Mouse (Mus musculus): Measurements from ENCODE around the gene Zfp346. TPM values are rescaled to one million over a fixed set of nuclear protein-coding genes. Genes with fewer than 3 reads are reported as not detected.
A peak's percentile ranks its signal among the peaks of the same experiment; 100 is the strongest.

Zfp346 gene
- total RNA-seq, 2 experiments from 2014 or later = 22.2 to 24.2 TPM

DNA sequence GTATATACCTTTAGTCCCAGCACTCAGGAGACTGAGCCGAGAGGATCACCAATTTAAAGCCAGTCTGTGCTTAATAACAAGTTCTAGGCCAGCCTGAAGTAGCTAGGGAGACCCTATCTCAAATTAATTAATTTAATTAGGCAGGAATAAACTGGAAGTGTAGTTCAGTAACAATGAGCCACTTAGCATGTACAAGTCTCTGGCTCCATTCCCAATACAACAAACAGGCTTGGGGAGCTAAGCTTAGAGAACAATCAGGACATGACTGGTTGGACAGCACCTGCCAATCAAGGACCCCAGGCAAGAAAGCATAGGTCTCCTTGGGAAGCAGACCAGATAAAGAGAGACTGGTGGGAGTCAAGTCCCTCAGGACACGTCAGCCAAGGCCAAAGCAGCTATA is 35.2 kb downstream of the Zfp346 start:
- no peak for DNase-seq (ENCODE audit: low spot score in 2 of 2)

DNA sequence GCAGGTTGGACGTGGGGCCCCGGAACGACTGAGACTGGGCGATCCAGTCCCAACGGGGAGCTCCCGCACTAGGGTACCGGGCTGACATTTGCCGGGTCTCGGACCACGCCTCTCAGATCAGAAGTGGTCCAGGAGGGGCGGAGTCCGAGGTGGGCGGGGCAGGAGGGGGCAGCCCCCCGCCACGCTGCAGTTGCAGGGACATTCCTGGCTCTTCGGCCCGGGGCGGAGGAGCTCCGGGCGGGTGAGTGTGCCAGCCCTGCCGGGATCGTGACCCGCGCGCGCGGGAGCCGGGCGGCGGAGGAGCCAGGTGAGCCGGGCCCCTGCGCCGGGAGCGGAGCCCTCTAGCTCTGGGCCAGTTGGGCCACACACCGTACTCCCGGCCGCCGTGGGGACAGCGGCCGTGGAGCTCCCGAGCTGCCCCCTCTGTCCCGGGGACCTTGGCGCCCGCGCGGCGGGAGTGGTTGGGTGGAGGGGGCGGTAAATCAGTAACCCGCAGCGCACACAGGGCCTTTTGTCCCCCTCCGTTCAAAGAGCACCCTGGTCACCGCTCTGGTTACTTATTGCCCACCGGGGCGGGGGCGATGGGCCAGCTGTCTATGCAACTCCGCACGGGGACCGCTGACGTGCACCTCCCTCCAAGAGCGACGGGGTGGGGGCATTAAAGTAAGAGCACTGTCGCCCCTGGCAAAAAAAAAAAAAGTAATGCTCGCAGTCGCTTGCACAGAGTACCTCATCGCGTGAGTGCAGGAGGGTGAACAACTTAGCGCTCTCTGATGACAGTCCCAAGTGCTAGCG is 47.7 kb downstream of the Zfp346 start, which contains the start of gene Fgfr4:
Gene Fgfr4, plus strand, starts transcription at position 20 of the 795 bp plus-strand sequence.
- peak in 1 of 2 experiments; percentile 66 for DNase-seq (ENCODE audit: low spot score in 2 of 2)

DNA sequence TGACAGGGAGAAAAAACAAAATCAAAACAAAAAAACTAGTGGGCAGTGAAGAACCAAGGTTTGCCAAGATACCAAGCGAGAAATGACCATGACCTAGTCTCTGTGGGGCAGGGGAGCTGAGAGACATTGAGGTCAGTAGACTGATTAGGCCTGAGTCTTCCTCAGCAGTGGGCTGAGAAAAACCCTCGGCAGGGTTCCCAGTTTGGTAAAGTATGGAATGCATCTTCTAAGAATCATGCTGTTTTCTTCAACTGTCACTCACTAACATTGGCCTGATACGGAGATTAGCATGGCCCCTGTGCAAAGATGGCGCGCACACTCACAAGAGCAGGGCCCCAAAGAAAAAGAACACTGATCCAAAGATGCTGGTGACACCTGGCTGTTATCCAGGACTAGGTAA is 48.8 kb downstream of the Zfp346 start:
- no peak for DNase-seq (ENCODE audit: low spot score in 2 of 2)

DNA sequence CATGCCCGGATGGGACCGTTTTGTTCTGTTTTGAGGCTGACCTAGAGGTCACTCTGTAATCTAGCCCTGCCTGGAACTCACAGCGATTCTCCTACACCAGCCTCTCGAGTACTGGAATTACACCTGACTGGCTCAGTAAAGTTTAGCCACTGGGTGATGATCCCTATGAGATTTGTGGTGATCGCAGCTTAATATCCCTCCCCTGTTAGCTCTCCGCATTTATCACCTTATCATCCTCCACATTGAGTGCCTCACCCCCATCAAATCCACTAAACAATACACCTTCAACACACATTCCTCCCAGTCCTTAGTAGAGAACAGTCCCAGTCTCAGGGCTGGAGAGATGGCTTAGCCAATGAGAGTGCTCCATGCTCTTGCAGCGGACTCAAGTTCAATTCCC is 57.3 kb downstream of the Zfp346 start:
- no peak for DNase-seq (ENCODE audit: low spot score in 2 of 2)

DNA sequence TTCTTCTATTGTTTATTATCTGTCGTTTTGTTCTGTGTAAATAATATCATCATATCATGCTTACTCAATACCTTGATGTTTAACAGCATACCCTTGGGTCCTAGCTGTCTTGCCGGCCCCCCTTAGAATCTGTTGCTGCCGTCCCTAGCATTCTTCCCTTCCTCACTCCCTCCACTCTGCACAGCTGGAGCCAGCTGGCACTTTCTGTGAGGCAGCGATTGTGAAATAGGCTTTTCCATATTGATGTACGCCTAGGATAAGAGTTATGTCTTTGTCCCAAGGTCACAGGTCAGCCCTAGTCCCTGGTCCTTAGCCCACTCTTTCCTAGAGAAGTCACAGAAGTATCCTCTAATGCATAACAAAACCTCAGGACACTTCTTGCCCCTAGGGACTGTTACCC is 58.4 kb downstream of the Zfp346 start:
- no peak for DNase-seq (ENCODE audit: low spot score in 2 of 2)

DNA sequence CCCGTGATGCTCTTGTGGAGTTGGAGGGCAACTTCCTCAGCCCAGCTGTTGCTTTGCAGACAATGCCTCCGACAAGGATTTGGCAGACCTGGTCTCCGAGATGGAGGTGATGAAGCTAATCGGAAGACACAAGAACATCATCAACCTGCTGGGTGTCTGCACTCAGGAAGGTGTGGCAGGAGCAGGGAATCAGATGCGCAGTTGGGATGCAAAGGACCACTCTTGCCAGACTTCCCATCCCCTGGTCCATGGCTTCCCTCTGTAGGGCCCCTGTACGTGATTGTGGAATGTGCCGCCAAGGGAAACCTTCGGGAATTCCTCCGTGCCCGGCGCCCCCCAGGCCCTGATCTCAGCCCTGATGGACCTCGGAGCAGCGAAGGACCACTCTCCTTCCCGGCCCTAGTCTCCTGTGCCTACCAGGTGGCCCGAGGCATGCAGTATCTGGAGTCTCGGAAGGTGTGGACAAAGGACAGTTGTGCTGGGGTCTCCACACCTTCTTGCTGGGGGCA is 60.8 kb downstream of the Zfp346 start:
- no peak for DNase-seq (ENCODE audit: low spot score in 2 of 2)

DNA sequence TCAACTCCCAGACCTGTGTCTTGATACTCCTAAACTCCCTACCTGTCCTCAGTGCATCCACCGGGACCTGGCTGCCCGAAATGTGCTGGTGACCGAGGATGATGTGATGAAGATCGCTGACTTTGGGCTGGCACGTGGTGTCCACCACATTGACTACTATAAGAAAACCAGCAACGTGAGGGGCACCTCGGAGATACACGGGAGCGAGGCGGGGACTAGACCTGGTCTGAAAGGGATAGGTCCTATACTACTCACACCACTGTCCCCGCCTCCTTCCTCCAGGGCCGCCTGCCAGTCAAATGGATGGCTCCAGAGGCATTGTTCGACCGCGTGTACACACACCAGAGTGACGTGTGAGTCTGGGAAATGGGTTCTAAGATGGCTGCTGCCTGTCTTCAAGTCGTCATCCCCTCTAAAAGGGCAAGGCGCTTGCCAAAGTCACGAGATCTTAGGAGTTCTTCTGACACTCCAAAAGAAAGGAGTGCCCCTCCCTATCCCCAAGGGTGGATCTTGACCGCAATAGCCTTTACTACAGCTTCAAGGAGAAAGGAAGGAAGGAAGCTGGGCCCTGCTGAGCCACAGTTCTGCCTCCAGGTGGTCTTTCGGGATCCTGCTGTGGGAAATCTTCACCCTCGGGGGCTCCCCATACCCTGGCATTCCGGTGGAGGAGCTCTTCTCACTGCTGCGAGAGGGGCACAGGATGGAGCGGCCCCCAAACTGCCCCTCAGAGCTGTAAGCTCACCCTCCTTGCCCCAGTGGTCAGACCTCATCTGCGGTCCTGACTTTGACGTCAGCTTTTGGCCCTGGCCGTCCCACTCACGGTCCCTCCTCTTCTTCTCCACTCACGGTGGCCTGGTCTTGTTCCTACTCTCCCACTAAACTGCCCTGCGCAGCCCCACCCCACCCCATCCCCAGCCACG is 62.0 kb downstream of the Zfp346 start:
- DNase-seq (ENCODE audit: low spot score in 2 of 2) = peak in 1 of 2 experiments; percentile 8

DNA sequence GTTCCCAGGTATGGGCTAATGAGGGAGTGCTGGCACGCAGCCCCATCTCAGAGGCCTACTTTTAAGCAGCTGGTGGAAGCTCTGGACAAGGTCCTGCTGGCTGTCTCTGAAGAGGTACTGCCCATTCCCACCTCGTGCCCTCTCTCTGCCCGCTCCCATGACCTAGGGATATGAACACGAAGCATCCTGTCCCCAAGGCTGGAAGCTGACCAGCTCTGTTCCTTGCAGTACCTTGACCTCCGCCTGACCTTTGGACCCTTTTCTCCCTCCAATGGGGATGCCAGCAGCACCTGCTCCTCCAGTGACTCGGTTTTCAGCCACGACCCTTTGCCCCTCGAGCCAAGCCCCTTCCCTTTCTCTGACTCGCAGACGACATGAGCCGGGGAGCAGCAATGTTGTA is 62.7 kb downstream of the Zfp346 start:
- DNase-seq (ENCODE audit: low spot score in 2 of 2) = peak in 1 of 2 experiments; percentile 9

DNA sequence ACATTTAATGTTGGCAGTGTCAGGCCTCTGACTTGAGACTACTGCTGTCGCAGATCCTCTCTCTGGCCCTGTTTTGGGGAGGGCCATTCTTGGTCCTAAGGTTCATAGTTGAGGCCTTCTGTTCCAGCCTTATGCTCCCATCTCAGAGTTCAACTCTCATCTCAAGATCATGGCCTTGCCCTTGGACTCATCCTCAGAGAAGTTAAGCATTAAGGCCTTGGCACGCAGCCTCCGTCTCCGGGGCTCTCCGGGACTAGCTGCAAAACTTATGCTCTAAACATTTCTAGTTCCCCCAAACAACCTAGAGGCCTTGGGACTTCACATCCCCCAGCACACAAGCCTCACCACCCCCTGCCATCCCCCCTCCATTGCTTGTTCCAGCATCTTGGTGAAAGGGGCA is 63.1 kb downstream of the Zfp346 start:
- peak in 1 of 2 experiments; percentile 10 for DNase-seq (ENCODE audit: low spot score in 2 of 2)

DNA sequence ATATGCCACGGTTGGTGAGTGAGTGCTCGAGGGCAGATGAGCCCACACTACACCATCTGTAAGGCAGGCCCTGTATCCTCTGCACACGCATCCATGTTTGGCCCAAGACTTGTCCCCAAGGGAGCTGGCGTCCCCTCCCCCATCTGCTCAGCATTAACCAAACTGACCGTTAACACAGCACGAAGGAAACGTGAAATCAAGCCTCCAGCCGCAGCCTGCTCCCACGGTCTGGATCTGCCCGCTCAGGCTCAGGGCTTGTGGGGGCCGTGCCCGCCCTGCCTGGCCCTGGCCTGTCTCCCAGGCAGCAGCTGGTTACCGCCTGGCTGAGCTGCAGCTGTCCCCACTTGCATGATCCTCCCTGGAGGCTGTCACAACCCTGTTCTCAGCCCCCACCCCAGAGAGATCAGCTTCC is 63.9 kb downstream of the Zfp346 start:
- peak; percentile 43 to 76 for DNase-seq (ENCODE audit: low spot score in 2 of 2)

DNA sequence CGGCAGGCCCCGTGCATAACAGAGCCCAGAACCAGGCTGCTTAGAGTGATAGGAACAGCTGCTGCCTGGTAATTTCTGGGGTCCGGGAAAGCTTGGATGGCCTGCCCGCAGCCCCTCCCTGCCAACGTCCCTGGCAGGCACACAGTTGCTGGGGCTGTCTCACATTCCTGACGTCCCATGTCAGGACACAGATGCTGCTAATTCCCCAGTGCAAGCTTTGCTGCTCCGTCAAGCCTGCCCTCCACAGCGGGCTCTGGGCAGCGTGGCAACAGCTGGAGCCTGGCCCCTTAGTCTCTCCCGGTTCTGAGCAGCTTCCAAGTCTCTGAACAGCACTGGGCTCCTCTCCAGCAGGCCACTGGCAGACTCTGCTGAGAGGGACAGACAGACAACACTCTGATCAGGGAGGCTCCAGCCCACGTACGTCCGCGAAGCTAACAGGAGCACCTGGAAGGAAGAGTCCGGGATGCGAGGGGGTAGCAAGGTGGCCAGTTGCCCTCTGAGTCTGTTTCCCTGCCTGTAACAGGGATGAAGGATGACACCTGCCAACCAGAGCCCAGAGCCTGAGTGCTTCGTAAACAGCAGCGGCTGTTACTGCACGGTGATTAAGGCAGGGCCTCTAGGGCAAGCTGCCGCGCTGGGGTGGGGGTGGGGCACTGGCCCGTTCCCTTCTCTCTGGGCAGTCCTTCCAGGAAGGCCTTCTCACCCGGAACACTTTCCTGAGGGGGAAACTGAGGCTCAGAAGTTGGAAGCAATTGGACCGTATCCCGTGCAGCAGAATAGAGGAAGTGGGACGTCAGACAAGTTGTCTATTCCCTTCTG is 66.6 kb downstream of the Zfp346 start:
- peak in 1 of 2 experiments; percentile 75 for DNase-seq (ENCODE audit: low spot score in 2 of 2)

DNA sequence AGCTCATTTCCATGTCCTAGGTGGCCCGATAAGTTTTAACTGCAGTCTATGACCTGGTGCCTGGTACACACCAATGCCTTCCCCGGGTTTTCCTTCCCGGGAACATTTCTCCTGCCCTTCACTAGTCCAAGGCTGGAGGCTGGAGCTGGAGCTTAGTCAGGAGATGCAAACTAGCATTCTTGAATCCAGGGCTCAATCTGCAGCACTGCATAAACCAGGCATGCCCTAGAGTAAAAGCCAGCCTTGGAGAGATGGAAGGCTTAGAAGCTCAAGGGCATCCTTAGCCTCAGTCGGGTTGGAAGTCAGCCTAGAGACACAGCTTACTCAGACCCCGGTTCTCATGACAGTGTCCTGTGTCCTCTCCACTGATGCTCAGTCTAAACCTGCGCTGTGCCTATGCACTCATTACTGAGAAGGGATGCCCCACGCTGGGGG is 67.2 kb downstream of the Zfp346 start:
- DNase-seq (ENCODE audit: low spot score in 2 of 2) = no peak

DNA sequence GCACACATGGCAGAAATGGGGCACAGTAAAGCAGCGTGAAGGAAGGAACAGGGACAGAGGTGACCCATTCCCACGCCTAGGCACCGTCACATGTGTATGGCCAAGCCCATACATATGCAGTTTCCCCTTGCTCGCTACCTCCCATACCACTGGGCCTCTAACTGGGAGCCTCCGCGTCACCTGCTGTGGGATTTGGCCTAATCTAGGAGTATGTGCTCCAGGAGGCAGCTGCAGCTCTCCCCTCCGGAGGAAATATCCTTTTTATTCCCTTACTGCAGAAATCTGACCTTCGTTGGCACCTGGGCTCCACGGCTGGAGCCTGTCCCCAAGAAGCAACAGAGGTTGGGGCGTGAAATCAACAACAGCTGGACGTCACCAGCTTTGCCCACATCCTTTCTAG is 69.2 kb downstream of the Zfp346 start:
- no peak for DNase-seq (ENCODE audit: low spot score in 2 of 2)

DNA sequence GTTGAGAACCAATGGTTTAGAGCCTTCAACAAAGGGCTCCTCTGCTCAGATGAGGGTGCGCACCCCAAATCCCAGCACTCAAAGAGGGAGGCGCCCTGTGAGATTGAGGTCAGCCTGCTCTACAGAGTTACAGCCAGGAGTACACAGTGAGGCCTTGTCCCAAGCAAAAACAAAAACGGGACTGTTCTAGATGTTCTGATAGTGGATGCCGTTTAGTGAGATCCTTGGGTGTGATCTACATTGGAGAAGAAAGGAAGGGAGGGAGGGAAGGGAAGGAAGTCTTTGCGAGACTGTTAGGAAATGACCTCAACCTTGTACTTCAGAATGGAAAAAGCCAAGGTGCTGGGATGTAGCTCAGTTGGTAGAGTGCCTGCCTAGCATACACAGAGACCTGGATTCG is 71.2 kb downstream of the Zfp346 start:
- no peak for DNase-seq (ENCODE audit: low spot score in 2 of 2)

DNA sequence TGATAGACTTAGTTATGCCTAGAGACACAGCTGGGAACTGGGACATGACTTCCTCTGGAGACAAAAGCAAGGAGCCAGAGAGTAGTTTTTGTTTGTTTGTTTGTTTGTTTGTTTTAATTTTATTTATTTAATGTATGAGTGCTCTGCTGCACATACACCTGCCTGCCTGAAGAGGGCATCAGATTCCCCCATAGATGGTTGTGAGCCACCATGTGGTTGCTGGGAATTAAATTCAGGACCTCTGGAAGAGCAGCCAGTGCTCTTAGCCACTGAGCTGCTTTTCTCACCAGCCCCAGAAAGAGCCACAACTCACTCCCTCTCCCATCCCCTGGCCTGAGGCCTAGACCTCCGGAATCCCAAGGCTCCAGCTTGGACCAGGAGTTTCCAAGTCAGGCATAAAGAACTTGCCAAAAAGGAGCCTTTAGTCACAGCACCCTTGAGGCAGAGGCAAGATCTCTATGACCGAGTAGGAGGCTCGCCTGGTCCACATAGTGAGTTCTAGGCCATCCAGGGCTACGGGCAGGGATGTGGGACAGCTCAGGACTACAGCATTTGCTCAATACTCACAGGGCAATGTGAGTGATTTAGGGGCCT is 72.9 kb downstream of the Zfp346 start:
- peak in 1 of 2 experiments; percentile 57 for DNase-seq (ENCODE audit: low spot score in 2 of 2)

DNA sequence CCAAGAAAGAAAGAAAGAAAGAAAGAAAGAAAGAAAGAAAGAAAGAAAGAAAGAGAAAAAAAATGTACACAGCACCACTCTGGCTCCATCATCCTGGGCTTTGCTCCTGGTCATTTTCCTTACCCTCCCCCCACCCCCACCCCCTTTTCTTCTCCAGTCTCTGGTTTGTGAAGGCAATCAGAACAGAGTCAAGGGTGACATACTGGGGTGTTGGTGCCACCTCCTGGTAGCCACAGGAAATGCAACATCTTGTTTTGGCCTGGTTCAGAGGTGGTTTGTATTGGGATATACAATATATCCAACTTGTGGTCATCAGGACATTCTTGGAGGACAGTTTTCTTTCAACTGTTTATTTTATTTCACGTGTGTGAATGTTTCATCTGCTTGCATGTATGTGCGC is 73.4 kb downstream of the Zfp346 start:
- peak in 1 of 2 experiments; percentile 68 for DNase-seq (ENCODE audit: low spot score in 2 of 2)

DNA sequence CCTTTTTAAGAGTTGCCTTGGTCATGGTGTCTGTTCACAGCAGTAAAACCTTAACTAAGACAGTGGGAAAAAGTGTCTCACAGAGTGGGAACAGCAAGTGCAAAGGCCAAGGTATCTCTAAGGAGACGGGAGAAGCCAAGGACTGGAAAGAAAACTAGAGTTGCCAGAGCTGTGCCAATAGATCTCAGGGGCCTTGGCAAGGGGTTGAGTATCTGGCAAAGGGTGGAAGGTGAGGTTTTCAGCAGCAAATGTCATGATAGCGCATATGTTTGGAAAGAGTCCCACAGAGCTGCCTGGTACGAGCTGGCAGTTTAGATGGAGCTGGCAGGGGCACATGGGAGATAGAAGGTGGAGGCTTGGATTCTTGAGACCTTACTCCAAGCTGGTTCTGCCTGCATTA is 74.5 kb downstream of the Zfp346 start:
- DNase-seq (ENCODE audit: low spot score in 2 of 2) = no peak

DNA sequence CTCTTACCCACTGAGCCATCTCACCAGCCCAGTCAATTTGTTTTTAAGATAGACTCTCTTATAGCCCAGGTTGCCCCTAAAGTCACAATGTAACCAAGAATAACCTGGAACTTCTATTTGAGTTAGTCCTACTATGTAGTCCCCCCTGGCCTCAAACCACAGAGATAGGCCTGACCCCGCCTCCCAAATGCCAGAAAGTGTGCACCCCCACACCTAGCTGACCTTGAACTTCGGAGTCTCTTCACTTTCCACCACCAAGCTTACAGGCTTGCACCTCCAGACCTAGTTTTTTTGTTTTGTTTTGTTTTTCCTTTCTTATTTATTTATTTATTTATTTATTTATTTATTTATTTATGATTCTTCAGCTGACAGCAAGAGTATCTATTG is 76.7 kb downstream of the Zfp346 start:
- no peak for DNase-seq (ENCODE audit: low spot score in 2 of 2)

DNA sequence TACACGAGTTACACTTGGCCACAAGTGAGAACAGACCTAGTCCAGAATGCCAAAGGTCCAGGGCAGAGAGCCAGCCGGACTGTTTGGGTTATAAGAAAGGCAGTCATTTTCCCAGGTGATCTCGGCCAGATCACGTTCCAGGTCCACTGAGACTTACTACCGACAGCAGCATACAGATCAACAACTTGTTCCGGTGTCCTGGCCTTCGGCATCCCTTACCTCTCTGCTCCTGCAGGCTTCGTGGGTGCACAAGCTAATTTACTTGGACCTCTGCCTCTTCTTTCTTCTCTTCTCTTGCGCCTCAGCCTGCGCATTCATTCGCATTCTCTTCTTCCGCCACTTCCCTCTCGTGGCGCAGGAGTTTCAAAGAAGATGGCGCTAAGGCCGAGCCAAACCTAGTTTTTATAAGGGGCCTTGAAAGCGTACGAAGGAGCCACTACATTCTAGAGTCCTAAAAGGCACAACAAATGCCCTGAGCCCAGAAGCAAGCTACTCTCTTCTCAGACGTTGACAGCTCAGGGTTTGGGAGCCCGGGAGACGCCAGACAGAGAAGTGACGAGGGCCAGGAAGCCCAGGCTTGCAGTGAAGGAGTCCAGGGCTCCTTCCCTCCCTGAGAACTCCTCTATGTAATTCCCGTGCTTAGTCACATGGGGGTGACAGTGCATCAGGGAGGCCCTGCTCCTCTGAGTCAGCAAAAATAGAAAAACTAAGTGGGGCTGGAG is 77.2 kb downstream of the Zfp346 start:
- peak in 1 of 2 experiments; percentile 73 for DNase-seq (ENCODE audit: low spot score in 2 of 2)

DNA sequence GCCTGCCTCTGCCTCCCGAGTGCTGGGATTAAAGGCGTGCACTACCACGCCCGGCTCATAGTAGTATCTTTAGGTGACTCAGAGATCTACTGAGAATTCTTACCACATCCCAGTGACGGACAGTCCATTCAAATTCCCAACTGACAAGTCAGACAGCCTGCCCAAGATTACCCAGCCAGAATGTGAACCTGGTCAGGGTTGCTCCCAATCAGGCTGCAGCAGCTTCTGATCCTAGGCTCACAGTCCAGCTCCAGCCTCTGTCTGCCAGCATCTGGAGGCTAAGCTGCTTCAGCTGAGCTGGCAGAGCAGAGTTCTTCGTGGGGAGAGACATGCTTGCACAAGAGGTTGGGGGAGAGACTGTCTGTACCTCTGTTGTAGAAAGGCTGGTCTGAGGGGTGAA is 78.3 kb downstream of the Zfp346 start:
- no peak for DNase-seq (ENCODE audit: low spot score in 2 of 2)

Data from gastrocnemius, postnatal 4 days (tissue).